Mouse (Mus musculus) liver (tissue): ENCODE results near the gene Ablim2.

ENCODE experiments used
- DNase-seq: peaks from one replicate; pipeline ENCODE4 v3.0.0-alpha.2; 2020; ENCODE audit warnings: mixed read lengths

Gene Ablim2

DNA sequence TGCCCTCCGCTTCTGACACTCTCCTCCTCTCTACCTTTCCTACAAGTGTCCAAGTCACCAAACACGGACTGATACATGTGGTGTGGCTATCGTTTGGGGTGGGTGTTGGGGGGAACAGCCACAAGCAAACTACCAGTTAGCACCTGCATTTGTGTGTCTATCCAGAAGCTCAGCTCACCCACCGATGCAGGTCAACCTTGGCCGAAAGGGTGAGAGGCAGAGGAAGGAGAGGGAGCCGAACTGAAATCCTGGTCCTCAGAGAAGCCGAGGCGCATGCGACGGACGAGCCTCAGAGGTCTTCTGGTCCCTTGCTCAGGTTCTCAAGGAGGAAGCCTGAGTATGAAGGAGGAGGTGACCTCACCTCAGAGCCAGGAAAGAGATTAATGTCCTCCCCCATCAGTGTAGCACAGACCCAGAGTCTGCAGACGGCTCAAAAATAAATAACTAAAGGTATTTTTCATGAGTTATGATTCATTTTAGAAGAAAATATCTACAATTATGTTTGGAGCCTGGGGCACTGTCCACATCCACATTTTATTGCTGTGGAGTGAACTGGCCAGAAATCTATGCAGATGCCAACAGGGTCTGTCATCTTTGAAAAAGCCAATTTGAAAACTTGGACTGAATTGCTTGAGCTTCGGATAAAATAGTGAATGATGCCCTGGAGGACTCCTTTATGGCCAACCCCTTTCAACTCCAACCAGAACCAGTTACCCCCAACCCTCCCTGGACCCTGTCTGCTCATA lies 133.5 kb downstream of the Ablim2 start:
- no peak for DNase-seq

DNA sequence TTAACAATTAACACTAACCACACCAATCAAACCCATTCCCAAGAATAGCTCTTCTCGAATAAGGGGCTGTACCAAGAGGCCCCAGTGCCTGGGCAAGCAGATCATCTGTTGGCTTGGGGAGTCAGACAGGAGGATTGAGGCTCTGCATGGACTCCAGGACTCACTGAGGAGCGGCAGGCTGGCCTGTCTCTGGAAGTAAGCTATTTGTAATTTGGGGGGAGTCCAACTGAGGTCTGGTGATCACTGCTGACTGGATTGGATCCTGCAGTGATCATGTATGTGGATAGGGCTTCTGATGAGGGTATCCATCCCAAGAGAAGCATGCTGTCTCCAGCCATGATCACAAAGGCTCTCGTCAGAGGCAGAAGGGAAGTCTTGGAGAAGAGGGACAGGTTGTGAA lies 134.7 kb downstream of the Ablim2 start:
- no peak for DNase-seq

DNA sequence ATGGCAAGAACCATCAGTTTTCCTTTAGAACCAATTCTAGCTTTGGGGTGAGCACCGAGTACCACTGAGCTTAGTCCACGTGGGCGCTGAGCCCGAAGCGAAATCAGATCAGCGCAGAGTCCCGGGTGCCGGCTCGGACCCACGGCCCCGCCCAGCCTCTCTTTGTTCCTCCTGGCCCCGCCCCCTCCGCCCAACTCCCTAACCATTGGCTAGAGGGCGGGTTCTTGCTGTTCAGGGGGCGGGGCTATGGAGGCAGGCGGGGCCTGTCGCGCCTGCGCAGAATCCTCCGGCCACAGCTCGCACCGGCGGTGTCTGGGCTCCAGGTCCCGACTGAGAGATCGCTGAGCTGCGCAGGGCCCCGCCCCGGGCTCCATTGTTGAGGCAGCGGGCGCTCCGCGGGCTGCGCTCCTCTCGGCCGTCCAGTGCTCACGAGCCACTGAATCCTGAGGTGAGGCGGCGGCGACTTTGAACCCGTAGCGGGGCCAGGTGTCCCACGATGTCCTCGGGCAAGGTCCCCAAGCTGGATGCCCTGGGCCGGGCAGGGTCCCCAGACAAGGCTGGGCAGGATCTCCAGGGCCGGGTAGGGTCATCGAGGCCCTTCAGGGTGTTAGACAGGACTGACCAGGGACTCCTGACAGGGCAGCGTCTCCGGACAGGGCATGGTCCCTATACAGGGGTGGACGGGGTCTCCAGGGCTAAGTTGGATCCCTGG lies 135.6 kb downstream of the Ablim2 start, which contains the start of gene Afap1:
Gene Afap1 (plus strand): TSS at position 227 of the 712 bp plus-strand sequence.
- peak; percentile 94 for DNase-seq

DNA sequence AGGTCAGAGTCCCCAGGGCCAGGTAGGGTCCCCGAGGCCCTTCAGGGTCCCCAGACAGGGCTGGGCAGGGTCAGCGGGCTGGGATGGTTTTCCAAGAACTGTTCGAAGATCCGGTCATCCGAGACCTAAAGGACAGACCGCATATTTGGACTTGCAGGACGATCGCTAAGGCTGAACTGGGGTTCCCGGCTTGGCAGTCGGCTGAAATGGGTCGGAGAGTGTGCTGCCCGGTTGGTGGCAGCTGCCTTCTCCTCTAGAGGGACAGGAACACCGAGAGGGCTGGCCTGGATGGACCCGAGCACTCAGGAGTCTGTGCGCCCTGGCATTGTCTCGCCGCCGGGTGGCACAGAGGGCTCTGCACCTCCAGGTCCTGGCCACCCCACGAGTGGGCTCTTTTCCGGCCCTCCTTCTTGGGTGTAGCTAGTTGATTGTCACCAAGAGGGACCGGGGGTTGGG lies 136.2 kb downstream of the Ablim2 start:
- DNase-seq = peak; percentile 15

DNA sequence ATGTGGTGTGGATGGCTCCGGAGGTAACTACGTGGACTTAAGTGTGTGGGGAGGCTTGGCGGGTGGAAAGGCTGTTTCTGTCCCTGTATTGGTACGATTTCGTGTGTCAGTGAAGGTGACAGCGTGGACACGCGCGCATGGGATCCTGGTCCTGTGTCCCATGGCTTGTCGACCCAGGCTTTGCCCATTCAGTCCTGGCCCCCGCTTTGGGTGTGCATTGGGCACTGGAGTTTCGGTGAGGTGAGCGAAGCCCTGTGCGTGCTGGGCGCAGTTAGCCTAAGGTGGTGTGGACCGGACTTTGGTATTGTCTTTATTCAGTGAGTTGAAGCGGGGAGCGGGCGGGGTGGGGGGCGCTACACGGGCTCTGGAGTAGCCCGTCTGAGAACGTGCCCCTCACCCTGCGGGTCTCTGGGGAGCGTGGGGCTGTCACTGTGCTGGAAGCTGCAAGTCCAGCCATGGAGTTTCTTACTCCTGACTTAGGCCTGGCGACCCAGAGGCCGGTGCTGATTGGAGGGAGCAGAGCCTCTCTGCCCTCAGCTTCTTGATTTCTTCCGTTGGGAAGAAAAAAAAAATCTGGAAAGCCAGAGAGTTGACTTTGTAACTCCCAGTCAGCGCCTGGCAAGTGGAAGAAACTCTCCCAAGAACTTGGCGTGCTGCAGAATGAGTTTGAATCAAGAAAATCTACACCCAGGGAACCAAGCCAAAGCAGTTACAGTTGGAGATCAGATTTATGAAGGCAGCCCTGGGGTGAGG lies 136.8 kb downstream of the Ablim2 start:
- DNase-seq = no peak

DNA sequence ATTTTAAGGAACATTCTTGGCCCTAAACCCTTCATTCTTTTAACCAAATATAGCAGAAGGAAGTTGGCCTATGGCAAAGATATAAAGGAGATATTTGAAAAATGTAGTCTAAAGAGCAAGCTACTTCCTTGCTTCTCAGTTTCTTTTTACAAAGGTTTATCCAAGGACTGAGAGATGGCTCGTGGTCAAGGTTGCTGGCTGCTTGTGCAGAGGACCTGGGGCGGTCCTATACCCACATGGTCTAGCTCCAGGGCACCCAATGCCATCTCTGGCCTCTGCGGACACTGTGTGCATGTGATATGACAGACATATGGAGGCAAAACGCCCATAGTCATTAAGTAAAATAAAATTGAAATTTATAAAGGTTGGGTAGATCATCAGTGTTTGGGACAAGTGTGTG lies 138.2 kb downstream of the Ablim2 start:
- no peak for DNase-seq

GRCm38 (mm10) chr5:35896556-35896955 lies 138.9 kb downstream of the Ablim2 start:
- DNase-seq = no peak

- no peak for DNase-seq
Observed at GRCm38 (mm10) chr5:35897147-35897546, 139.5 kb downstream of the Ablim2 start.

DNA sequence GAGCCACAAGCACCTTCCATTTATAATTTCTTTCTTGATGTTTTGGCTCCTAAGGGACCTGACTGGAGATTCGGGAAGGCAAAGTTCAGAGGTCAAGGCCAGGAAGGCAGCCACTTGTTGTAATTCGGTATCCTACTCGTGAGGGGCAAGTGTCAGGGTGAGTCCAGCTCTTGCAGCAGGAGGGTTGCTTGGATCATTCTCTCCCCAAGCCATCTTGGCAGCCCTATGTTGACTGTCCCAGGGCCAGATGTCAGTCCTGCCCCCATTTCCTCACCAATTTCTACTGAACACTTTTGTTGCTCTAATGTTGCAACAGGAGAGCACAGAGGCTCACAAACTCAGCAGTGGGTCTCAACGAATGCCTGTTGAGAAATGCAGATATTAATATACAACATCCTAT lies 140.4 kb downstream of the Ablim2 start:
- no peak for DNase-seq

DNA sequence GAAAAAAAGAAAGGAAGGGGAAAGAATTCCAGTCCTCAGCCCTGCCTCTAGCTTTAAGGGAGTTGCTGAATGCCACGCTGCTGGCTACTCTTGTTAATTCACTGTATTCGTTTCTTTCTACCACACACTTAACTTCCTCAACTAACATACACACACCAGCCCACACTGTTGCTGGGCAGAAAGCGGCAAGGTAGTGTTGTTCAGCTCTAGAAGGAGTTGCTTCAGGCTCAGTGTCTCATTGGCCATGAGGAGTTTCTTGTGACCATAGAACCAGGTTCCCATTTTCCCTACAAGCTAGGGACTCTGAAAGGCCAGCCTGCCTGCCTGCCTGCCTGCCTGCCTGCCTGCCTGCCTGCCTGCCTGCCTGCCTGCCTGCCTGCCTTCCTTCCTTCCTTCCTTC lies 141.3 kb downstream of the Ablim2 start:
- no peak for DNase-seq

DNA sequence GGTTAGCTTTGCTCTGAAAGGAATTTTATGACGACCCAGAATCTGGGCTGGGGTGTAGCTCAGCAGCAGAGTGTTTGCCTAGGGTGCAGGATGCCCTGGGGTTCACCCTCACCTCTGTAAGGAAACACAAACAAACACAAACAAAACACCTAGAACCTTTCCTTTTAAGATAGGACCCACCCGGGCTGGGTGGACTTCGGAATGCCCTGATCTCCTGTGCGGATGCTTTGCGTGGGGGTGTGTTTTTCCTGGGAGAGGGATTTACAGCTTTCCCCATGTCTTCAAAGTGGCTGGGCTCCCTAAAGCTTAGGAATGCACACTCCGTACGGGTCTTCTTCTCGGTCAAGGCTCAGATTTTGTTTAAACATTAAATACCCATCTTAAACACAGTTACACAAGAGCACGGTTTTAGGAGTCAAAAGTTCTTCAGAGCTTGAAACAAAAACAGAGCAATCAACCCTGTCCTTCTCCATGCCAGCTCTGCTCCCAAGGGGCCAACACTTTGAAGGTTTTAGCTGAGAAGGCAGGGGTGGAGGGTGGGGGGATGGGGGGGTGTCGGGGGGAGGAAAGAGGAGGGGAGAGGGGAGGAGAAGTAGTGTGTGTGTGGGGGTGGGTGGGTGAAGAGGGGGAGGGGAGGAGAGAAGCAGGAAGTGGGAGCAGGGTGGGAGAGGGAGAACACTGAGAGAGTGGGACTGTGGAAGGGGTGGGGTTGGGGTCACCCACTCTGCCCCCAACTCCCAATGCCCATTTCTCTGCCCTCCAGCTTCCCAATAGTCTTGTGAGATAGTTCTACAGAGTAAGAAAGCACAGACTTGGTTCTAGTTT lies 142.9 kb downstream of the Ablim2 start:
- no peak for DNase-seq

GRCm38 (mm10) chr5:35901226-35901809 lies 143.6 kb downstream of the Ablim2 start:
- peak; percentile 51 for DNase-seq

DNA sequence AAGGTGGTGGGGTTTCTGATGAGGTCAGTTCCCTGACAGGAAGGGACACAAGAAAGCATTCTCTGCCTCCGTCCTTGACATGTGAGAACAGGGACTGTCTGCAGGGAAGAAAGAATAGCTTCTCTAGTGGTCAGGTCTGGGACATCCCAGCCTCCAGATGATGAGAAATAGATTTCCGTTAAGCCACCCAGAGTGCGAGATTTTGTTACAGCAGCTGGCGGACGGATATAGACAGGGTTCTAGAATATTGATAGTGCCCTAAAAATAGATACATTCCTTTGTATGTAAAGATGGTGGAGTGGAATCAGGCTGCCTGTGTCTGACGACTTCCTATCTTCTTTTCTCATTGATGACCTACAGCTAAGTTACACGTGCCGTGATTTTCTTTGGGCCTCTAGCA lies 145.8 kb downstream of the Ablim2 start:
- no peak for DNase-seq

GRCm38 (mm10) chr5:35905283-35905682 lies 147.6 kb downstream of the Ablim2 start:
- DNase-seq = no peak

- DNase-seq = no peak
Observed at GRCm38 (mm10) chr5:35907090-35907489, 149.4 kb downstream of the Ablim2 start.

DNA sequence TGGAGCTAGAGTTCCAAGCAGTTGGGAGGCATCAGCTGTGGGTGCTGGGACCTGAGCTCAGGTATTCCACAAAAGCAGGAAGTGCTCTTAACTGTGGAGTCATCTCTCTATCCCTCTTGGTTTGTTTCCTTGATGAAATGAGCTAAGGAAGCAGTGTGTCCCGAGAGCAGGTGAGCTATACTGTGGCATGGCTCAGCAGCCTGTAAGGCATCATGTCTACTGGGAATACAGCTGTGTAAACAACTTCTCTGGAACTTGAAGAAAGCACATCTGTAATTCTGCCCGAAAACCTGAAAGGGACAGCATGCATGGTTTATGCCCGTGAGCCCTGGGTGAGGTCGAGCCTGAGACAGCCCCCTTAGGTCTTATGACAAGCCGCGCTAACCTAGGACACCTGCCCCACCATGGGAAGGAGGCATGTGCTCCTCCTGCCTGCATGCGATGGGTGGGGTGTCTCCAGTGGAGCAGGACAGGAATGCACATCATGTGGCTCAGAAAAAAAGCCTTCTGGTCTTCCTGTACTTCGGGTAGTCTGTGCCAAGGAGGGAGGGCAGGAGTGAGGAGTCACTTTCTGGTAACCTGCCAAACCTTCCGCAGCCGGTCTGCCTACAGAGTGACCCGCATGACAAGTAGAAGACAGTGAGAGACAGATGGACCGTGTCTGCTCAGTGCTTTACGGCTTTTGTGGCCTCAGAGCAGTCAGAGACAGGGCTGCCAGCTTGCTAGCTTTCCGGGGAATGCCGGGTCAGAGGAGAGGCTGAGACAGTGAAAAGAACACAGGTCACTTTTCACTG lies 150.2 kb downstream of the Ablim2 start:
- DNase-seq = peak; percentile 14

DNA sequence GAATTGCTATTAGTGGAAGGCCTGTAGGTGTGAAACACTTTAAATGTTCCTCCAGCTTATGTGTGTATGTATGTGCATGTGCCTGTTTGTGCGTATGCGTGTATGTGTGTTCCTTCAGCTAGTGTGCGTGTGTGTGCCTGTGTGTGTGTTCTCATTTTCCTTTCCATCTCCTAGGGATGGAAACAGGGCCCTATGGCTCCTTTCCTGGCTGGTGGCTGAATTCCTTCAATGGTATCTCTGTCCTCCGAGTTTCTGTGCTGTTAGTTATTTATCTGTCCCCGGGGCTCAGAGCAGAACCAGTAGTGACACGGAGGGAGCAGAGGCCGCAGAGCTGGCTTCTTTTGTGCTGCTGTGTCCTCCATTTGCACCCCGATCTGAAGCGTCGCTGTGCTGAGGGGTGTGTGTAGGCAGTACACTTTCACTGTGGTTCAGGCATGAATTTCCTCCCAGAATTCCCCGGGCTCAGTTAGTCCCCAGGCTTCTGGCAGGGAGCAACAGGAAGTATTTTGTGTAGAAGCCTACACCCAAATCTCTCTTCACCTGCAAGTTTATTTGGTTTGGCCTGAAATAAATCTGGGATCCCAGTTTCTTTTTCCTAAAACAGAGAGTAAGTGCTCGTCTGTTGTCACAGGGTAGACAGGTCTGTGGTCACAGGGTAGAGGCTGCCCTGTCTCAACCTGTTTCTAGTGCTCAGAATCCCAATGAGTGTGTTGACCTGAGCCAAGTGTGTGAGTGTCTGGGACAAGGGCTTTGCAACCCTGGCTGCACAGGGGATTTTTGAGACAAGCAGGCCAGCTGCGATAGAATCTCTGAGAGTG lies 151.2 kb downstream of the Ablim2 start:
- no peak for DNase-seq

- DNase-seq = no peak
Observed at GRCm38 (mm10) chr5:35915629-35916300, 158.1 kb downstream of the Ablim2 start.

DNA sequence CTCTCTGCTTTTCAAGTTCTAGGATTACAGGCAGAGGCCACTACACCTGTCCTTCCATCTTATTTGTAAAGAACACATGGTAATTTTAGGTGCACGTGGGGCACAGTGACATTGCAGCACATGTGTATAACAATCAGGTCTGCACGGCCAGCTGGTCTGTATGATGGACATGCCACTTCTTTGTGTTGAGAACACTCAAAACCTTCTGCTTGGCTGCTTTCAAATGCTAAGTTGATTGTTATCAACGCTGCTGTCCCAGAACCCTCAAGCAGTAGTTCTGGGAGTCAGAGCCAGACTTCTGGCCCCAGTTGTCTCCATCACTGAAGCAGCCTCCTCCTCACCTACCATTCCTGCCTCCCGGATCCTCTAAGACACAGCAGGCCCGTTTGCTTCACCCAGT lies 159.0 kb downstream of the Ablim2 start:
- no peak for DNase-seq

- DNase-seq = no peak
Observed at GRCm38 (mm10) chr5:35918387-35918786, 160.7 kb downstream of the Ablim2 start.
